Mouse (Mus musculus) thymus, postnatal 36 days (tissue): ENCODE measurements around the gene Lpar2.

Experiments used
- DNase-seq, 2 experiments: peaks; one replicate each; pipeline ENCODE4 v3.0.0; 2022; ENCODE audit warnings: mixed read lengths in 2 of 2

Lpar2 gene

DNA sequence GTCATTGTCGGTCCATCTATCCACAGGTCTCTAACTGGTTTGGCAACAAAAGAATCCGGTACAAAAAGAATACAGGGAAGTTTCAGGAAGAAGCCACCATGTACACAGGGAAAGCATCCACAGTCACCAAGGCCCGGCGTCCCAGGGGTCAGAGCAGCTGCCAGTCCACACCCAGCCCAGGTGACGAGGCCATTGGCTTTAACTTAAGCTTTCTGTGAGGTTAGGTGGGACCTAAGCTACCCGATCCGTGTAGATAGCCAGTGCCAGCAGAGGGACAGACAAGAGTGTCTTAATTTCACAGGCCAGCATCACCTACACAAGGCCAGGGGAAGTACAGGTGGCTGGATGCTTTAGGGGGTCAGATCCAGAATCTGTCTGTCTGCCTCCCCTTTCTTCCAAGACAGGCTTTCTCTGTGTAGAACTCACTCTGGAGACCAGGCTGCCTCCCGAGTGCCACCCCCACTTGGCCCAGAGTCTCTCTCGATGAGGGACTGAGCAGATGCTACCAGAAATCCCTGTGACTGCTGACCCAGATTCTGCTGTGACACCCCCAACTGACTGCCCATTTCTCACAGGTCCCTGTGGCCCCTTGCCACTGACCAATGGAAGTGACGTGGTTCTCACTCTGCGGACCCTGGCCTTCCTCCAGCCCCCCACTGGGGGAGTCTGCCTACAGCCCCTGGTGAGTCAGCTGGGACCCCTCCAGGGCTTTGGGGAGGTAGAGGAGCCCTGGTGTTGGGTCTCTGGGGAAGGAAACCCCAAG is 48.0 kb downstream of the Lpar2 start:
- no peak for DNase-seq

DNA sequence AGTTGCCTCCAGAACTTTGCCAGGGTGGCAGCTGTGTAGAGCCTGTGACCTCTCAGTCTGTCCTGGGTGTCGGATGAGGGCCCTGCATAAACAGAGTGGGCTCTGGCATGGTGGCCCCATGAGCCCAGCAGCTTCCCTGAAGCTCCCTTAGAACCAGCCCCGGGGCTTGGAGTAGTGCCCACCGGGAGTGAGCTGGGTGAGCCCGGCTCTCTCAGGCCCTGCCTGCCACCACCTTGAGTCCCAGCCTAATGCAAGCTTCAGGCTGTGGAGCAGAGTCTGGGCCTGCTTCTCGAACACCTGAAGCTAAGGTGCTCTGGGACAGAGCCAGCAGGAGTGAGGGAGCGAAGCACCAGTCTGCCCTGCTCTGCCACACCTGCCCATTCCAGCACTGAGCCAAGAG is 48.7 kb downstream of the Lpar2 start:
- no peak for DNase-seq

- DNase-seq, result peak; percentile 29 to 49
These were observed 51.9 kb downstream of the Lpar2 start for GRCm38 (mm10) chr8:69874155-69874554.

DNA sequence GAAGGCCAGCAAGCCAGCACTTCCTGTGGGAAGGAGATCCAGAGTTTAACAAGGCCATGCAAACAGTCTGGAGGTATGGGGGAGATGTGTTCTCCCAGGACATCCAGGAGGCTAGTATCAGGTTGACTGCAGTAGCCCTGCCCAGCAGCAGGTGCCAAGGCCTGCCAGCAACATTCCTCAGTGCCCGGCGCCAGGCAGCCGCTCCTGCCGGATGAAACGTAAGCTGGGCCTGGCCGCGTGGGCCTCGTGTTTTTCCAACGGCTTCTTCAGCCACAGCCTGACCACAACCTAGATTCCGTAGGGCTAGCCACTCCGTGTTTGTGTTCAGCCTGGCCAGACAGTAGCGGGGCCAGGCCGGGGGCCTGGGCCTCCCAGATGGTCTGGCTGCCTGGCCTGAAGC is 52.4 kb downstream of the Lpar2 start:
- no peak for DNase-seq

DNA sequence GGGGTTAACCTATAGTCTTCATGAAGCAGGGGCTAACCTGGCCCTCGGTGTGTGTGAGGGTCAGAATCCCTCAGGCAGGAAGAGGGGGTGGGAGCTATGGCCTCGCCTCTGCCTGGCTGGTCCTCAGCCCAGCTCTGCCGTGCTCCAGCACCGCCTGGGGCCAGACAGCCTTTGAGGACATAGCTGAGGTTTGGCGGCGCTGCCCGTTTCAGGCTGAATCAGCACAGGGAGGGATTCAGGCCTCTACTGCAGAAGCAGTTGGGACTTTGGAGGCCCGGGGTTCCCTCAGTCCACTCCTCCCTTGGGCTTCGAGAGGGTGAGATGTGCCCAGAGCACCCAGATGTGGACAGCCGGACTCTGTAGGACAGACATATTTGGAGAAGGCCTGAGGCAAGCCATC is 53.9 kb downstream of the Lpar2 start:
- no peak for DNase-seq

DNA sequence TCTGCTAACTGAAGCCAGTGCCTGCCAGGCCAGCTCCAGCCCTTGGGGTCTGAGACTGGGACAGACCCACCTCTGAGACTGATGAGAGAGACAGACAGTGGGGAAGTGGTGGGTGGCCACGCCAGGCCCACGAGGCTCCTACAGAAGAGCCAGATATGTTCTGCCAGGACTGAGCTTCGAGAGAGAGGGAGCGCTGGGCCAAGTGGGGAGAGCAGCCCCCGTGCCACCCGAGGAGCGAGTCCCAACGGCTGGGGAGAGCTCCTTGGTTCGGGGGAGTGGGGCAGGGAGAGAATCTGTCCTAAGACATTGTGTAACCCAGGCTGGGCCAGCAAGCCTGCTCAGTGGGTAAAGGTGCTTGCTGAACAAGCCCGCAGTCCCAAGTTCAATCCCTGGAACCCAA is 54.7 kb downstream of the Lpar2 start:
- no peak for DNase-seq

DNA sequence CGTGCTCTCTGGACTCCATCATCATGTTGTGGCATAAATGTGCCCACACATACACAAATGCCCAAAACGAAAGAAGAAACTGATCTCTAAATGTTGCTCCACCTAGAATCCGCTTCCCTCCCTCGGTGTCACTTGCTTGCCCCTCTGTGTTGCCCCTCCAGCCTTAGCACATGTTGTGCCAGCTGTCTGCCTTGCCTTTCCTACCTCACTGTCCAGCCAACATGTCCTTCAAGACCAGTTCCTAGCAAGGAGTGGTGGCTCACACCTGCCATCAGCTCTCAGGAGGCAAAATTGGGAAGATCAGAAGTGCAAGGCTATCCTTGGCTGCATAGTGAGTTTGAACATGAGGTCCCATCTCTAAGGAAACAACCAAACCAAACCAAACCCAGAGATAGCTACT is 55.2 kb downstream of the Lpar2 start:
- DNase-seq, result no peak

GRCm38 (mm10) chr8:69877992-69878391 is 55.8 kb downstream of the Lpar2 start:
- DNase-seq, result no peak

GRCm38 (mm10) chr8:69879678-69880077 is 57.4 kb downstream of the Lpar2 start:
- no peak for DNase-seq
